Mouse (Mus musculus): ENCODE data around the gene Guca1b.

- TF ChIP-seq EP300 (optimal IDR thresholded peaks at IDR 0.05) (no peak), CTCF (IDR thresholded peaks at IDR 0.05; ENCODE audit: low read depth) (no peak)
Observed at GRCm38 (mm10) chr17:47440359-47440890, 55.2 kb downstream of the Guca1b start.

All from stomach, postnatal 0 days (tissue).